Mouse (Mus musculus) testis, postnatal 14 days (tissue): ENCODE results near the gene Gm17334.
"Not testable (repeated sequence)": the region's sequence is repeated elsewhere in the genome, so short reads cannot be mapped to it uniquely, and the experiment has no call there.

Experiments used
- DNase-seq: peaks from one replicate; pipeline ENCODE4 v3.0.0; 2021; ENCODE audit warnings: low spot score

Gm17334 gene

DNA sequence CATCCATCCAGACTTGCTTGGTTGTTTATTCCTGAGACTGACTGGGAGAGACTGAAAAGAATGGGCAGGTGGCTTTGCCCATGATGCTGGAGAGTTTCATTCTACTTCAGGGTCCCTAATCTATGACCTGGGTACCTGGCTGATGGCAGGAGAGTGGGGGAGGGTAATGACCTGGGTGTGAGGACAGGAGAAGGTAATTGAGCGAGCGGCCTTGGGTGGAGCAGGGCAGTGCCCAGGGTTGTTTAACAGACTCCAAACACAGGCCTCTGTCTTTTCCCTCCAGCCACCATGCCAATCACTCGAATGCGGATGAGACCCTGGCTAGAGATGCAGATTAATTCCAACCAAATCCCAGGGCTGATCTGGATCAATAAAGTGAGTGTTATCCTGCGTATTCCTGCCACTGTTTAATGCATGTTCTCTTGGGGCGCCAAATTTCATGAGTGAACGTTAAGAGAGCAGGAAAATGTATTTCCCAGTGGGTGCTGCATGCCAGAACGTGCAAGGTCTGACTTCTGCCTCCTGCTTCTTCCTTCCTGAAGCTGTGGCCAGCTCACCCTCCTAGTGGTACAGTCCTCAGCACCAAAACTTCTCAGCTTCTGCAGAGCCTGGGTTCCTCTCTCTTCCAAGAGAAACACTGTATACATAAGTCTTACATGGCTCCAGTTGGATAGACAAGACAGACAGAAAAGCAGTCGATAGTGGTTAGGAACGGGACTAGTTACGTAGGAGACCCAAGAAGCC is 1.8 kb downstream of the Gm17334 start:
- no peak for DNase-seq

DNA sequence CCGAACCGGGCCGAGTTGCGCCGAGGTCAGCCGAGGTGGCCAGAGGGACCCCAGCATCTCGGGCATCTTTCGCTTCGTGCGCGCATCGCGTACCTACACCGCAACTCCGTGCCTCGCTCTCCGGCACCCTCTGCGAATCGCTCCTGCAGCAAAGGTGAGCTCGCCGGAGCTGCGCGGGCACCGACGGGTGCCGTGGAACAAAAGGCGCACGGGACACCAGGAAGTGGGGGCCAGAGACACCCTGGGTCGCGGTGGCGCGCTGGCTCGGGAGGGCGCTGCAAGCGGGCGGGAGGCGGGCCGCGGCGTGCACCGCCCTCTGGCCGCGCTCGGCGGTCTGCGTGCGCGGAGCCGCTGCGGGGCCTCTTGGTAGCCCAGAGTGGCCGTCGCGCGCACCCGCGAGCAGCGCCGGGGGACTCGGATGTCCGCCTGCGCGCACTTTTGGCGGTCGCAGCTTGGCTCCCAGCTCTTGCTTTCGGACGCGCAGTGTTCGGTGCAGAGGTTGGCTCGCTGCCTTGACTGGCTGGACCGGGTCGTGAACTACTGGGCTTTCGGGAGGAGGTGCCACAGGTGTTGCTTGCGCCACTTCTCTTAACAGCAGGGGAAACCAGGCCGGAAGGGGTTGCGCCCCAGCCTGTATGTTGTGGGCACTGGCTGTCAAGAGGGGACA is 2.7 kb downstream of the Gm17334 start:
- peak; percentile 57 for DNase-seq

DNA sequence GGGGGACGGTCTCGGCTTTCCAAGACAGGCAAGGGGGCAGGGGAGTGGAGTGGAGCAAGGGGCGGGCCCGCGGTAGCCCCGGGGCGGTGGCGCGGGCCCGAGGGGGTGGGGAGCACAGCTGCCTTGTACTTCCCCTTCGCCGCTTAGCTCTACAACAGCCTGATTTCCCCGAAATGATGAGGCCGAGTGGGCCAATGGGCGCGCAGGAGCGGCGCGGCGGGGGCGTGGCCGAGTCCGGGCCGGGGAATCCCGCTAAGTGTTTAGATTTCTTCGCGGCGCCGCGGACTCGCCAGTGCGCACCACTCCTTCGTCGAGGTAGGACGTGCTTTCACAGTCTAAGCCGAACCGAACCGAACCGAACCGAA is 3.2 kb downstream of the Gm17334 start, which contains the start of gene Irf1:
TSS of gene Irf1 (plus strand) at position 255 of the 365 bp plus-strand sequence.
- DNase-seq = peak; percentile 87

DNA sequence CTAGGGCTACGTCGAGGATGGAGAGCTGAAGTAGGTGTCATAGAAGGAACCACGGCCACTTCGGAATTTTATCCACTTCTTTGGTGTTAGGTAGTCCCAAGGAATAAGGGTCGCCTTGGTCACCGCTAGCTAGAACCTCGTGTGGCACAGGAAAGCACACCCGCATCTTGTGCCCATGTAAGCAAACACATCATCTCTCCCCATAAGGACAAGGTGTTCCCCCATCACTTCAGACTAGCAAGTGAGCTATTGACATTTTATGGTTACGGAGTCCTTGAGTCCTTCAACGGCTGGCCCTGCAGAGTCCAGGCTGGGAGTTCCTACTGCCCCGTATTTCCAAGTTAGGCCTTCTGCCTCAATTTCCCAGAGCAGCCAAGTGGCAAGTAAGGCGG is 3.8 kb downstream of the Gm17334 start:
- DNase-seq = no peak

DNA sequence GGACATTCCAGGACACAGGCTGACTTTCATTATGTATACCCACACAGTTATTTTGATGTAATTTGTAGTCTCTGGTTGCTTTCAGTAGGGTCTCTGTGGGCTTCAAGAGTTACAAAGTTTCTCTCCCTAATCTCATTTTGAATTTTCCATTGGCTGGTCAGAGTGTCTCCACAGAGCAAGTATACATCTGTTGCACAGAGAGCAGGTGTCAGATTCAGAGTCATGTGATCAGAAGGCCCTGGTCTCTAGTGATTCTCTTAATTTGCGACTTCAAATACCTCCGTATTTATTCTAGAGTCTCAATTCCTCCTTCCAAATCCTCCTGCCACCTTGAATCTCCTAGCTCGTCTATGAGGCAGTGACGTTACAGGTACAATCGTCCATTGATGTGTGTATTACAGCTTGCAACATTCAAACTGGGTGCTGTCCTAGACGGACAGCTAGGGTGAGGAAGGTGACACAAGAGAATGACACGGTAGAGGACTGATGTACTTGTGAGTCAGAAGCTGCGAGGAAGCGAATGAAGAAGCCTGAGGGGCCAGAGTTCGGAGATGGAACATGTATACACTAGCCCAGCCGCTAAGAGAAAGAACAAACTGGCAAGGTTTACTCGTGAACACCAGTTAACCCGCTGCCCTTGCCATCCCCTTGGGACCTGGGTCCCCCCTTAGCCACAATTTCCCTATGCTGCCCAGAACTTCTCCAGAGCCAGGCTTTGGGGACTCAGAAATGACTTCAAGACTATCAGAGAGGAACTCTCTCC is 4.4 kb downstream of the Gm17334 start:
- DNase-seq = no peak

DNA sequence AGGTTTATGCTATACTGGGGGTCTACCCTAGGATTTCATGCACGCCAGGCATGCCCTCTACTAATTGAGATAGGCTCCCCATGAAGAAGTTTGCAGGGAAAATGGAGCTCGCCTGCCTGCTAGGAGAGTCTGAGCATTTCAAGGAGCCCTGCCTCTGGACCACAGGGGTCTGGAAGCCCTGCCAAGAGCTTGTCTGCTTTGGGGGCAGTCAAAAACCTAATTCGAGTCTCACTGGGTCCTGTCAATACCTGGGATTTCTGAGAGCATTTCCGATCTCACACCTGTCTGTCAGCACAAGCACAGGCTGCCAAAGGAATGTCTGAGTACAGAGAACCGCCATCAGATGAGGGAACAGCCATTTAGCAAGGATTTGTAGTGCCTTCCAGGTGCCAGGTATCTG is 8.4 kb downstream of the Gm17334 start:
- DNase-seq = no peak

DNA sequence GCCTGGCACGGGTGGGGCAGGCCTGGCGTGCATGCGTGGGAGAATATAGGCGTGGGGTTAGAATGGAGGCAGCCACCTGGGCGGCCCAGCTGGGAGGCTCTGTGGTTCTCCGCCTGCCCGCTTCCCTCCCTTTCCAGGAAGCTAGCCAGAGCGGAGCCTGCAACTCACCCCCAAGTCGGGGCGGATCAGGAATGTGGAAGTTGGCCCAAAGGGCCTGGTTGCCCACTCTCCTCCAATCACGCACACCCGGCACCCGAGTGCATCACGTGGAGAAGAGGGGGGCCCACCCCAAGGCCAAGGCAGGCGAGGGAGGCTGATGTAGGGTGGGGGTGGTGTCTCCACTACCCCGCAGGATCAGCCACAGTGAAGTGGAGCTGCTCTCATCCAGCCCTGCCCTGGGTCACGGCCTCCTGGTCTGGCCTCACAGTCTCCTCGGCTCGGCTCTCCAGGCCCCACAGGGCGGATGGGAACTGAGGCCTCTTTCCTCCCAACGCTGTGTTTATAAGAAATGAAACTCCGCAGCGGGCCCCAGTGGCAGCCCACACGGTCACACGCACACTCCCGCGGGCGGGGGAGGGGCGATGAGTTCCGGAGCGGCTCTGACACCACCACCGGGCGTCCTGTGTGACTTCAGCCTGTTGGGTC is 9.4 kb downstream of the Gm17334 start:
- peak; percentile 85 for DNase-seq

DNA sequence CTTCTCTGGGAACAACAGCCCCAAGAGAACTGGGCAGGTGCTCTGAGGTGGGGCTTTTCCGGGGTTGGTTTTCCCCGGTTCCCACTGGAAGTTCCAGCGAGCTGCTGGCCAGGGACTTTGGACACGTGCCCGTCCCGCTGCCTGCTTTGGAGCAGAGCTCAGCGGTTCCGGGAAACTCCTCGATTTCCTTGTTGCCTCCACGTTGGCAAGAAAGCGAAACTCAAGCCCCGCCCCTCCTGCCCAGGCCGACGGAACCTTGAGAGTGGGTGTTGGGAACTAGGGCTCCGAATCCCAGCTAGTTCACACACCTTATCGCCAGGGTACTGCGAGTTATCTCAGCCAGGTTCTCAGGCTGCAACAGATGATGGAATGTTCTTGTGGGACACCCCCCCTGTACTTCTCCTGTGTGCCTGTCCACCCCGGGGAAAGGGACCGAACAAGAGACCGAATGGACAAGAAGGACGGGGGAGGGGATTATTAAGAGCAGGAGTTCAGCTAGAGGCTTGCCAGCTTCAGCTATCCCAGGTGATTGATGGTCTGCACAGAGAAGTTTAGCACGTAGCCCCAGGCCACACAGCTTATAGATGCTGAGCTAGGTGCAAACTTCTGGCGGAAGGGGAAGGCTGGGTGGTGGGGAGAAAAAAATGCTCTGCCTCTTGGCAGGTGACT is 10.0 kb downstream of the Gm17334 start:
- DNase-seq = peak; percentile 77

DNA sequence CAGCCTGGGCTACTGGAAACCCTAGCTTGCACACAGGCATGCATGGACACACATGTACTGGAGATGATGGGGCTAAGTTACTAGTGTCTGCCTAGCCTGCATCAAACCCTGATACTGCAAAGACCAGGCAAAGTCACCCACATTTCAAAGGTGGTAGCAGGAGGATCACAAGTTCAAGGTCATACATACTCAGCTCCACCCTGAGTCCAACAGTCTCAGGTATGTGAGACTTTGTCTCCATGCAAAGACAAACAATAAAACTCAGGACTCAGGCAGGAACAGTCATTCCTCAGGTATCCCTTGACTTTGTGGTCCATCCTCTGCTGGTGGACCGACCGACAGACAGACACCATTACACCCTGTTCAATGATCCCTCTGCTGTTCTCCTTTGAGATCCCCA is 10.6 kb downstream of the Gm17334 start:
- DNase-seq = no peak

DNA sequence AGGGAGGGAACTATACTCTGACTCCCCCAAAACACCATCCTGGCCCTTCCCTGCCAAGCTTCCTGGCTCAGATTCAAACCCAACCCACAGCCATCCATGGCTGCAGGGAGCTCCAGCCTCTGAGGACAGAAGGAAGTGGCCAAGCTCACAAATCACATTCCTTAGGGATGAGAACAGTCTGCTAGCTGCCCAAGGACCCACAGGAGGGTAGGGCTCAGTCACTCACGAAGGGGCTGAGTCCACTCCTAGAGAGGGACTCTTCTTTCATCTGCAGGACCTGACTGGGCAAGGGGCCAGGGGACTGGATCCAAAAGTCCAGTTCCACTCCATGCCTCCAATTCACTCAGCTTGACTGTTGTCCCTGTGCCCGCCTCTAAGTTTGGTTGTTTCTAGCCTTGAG is 11.2 kb downstream of the Gm17334 start:
- DNase-seq = peak; percentile 77

DNA sequence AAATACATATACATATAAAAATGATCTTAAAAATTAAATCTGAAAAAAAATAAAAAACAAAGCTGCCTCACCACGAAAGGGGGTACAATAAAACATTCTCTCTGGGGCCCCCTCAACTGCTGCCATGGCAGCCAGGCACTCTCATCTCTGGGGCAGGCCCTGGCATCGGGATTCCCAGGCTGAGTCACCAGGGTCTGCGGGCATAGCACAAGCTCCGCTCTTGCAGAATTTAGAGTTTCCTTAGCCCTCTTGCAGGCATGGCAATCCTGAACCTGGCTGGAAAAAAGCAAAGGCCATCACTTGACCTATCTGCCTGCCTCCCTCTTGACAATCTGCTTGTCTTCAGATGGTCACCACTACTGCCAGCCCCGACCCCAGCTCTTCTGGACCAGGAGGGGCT is 11.7 kb downstream of the Gm17334 start:
- no peak for DNase-seq

DNA sequence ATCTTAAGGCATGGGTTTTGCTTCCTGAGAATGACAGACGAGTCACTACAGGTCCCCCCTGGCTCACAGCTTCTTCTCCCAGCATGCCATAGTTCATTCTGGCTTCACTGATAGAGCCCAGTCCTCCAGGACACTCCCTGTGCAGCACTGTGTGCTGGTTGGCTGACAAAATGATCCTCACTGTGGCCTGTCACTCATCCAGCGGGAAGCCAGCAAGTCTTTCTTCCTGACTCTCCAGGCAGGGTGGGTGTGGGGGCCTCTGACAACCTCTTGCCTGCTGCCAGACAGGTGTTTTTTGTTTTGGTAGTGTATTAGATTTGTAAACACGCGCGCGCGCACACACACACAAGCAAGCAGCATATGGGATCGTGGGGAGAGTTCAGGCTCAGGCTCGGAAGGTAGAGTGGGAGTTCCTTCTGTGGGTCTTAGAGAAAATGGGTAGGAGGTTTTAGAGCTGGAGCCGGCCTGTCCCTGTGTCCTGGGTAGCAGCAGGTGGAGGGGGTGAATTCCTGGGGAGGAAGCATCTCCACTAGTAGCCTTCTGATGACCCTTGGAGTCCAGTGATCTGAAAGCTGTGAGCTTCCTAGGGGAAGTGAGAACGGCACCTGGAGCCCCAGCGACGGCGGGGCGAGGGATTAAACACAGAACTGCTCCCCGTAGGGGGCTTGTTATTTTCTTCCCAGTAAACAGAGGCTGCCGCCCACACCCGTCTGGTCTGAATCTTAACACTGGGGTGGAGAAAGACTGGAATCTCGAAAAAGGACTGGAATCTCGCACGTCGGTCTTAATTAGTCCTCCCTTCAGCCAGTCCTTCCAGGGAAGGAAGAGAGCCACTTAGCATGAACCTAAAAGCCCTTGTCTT is 13.2 kb downstream of the Gm17334 start:
- no peak for DNase-seq

DNA sequence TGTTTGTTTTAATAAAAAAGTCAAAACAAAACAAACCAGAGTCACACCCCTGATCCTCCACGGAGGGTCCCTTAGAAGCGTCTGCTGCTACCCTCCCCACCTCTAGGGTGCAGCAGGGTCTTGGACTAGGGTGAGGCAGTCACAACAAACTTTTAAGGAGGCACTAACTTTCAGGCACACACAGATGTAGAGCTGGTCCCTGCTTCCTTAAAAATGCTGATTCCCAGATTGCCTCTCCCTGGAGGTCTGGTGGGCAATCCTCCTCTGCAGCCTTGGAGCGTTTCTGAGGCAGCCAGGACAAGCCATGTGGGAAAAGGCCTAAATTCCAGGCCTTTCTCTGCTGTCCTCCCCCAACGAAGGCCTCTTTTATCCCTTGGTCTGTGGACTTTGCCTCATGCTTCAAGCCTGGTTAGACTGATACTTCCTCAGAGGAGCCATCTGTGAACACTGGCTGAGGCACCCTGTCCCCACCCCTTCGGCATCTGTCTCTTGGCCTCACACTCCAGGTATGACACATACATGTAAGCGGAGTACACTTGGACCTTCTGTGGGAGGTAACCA is 14.1 kb downstream of the Gm17334 start:
- DNase-seq = no peak

DNA sequence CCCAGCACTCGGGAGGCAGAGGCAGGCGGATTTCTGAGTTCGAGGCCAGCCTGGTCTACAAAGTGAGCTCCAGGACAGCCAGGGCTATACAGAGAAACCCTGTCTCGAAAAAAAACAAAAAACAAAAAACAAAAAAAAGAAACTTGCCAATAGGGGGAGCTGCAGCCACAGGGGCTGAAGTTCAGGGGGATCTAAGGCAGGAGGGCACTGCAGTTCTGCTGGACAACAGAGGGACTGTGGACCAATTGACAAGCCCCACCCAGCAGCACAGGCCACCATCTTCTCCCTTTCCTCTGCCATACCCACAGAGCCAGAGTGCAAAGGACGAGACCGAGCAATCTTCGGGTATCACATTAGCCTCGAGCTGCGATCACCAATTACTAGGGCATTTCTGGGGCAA is 15.0 kb downstream of the Gm17334 start:
- not testable (repeated sequence) for DNase-seq

DNA sequence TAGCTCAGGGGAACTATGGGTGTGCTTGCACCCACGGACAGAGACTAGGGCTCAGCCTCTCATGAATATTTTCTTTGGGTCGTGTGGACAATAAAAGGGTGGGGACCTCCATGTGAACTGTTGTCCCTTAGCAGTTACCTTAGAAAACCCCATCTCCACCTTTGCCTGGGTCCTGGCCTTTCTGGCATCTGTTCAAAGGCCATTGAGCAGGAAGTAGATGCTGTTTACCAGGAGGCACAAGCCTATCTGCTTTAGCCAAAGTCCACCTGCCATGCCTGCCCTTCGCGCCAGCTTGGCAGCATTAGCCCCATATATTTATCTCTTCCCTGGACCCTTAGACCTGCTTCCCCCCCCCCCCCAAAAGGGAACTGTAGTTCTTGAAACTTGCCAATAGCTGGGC is 15.4 kb downstream of the Gm17334 start:
- no peak for DNase-seq

DNA sequence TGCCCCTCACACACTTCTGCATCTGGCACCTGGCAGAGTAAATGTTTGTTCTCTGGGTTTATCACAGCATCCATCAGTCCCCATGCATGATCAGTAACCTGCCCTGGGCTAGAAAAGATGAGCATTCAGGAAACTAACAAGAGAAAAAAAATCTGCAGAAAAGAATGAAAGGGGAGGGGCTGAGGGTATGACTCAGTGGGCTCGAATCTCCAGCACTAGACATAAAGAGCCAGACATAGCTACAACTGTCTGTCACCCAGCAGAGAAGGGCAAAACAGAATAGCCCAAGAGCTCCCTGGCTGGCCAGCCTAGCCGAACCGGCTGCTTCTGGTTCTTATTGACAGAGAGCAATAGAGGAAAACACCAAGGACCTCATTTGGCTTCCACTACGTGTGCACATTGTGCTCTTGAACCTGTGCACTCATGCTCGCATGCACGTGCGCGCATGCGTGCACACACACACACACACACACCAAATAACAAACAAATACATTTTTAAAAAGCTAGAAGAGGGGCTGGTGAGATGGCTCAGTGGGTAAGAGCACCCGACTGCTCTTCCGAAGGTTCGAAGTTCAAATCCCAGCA is 17.9 kb downstream of the Gm17334 start:
- no peak for DNase-seq

DNA sequence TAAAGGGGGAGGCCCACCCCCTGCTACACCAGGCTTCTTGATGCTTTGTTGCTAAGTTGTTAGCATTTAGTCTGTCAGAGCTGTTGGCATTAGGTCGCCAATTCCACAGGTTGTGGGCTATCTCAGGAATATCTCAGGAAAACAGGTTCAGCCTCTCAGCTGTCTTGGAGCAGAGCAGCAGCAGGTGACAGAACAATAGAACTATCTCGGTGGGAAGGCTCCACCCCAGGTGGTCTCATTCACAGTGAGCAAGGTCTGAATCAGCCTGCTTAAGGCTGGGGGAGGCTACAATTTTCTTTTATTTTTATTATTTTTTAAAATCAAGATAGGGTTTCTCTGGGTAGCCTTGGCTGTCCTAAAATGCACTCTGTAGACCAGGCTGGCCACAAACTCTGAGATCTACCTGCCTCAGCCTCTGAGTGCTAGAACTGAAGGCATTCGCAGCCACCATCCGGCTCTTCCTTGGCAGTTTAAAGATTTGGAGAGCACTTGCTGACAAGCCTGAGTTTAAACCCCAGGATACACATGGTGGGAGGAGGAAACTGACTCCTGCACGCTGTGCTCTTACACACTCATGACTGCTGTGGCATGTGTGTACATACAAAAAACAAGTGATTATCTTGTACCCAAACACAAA is 23.2 kb downstream of the Gm17334 start:
- DNase-seq = no peak

DNA sequence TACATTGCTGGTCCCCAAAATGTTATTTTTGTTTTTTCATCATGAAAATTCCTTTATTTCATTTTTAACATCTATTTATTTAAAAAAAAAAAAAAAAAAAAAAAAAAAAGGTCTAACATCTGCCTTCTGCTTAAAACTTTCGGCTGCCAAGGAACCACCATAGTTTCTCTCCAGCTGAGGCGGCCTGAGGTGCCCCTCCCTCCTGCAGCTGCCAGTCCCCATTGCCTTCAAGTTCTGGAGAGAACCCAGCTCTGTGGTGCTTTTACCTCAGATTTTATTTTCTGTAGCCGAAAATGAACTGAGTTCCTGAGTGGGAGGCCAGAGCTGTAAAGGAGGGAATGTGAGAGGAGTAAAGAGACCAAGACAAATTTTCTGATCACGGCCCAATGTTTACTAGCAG is 23.7 kb downstream of the Gm17334 start:
- no peak for DNase-seq

DNA sequence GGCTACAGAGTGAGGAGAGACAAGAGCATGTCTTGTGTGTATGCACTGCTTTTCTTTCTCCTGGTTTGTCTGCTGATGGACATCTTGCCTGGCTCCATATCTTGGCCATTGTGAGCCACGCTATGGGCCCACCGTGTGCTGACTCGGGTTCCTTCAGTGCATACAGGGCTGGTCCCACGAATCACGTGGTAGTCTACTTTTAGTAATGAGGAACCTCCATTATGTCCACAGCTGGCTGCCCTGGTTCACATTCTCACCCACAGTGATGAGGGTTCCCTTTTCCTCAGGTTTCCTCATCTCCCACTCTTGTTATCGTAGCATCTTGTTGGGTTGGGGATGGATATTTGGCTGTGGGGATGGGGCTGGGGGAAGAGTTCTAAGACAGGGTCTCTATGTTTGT is 24.4 kb downstream of the Gm17334 start:
- no peak for DNase-seq

DNA sequence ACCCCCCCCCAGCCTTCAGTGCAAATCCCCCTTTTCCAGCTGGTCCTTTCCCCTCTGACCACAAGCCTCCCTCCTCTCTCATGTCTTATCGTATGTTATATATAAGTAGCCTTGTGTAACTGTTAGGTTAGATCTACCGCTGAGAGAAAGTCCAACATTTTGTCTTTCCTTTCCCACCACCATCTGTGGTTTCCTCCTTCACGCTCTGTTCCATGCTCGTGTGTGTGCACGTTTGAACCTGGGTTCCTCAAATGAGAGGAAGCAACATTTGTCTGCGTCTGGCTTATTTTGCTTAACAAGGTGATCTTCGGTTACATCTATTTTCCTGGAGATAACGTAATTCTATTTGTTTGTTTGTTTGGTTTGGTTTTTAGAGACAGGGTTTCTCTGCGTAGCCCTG is 25.0 kb downstream of the Gm17334 start:
- DNase-seq = no peak
